Mouse (Mus musculus): ENCODE results near the gene Bbs2. TPM values are rescaled to one million over a fixed set of nuclear protein-coding genes. Genes with fewer than 3 reads are reported as not detected.
"Not testable (repeated sequence)": the region's sequence is repeated elsewhere in the genome, so short reads cannot be mapped to it uniquely, and the experiment has no call there.

Bbs2 gene
- polyA plus RNA-seq, 1 experiment from 2014 or later = 8.7 TPM

DNA sequence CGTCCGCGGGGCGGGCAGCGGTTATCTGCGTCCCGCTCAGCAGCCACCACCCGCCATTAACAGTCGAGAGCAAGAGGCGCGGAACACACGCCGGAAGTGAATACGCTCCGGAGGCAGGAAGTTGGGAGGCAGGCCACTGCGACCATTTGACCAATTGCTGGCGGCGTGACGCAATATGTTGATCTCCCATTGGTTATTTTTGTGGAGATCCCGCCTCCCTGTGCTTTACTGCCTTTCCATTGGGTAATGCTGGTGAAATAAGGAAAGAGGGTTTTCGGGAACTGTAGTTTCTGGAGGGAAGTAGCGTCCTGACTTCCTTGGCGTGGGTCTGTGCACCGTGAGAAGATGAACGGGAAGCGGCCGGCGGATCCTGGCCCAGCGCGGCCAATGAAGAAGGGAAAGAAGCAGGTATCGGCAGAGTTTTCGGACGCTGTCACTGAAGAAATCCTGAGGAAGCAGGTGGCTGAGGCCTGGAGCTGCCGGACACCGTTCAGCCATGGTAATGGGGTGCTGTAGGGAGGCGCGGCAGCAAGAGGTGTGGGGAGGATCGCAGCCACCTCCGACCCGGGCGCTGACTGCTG lies 61.7 kb downstream of the Bbs2 start, which contains the start of the genes Nudt21 and Ogfod1:
TSS of gene Nudt21 (minus strand) at position 88 of the 581 bp plus-strand sequence.
TSS of gene Ogfod1 (plus strand) at position 255 of the 581 bp plus-strand sequence.
- H3K9me3 ChIP-seq (ENCODE audit: control insufficient read depth, low read length) = no peaks in the 10 kb centered on the region
- DNase-seq (ENCODE audit: low spot score) (peak; percentile 89), ATAC-seq (replicated peaks; ENCODE audit: low FRiP score) (peak; percentile 97)
- peaks cover 27% of the 10 kb centered on the region for H3K4me1 ChIP-seq (replicated peaks; ENCODE audit: control insufficient read depth, insufficient read depth, low read length)
- H3K27me3 ChIP-seq (replicated peaks; ENCODE audit: control insufficient read depth, insufficient read depth, low read length) = no peaks in the 10 kb centered on the region
- H3K27ac ChIP-seq (ENCODE audit: low read depth, low read length) = peak within 1 kb of the TSS; percentile 74
- peak within 1 kb of the TSS; percentile 87 for H3K4me2 ChIP-seq
- H3K4me3 ChIP-seq (ENCODE audit: low read depth, low read length) = peak within 1 kb of the TSS; percentile 74
- peak within 1 kb of the TSS; percentile 70 for H3K9ac ChIP-seq (ENCODE audit: low read depth, low read length)
- WGBS = under 1% methylated on average over 41 of the region's 41 CpGs
- H3K36me3 ChIP-seq (ENCODE audit: control insufficient read depth, insufficient read depth, low read length) = no peaks in the 10 kb centered on the region

DNA sequence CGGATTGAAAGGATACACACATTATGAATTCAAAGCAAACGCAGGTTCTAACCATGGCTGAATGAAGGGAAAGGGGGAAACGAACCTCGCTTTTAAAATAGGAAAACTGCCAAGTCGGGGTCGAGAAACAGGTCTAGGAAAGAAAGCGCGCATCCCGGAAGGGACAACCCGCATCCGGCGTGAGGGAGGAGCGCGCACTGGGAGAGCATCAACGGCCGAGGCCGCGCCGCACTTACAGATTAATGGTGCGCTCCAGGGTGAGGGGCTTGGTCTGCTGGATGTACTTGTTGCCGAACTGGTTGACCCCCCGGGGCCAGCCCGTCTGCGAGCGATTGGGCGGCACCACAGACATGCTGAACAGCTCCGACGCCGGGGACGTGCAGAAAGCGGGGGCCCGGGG lies 62.2 kb downstream of the Bbs2 start:
- not testable (repeated sequence) for H3K9me3 ChIP-seq (ENCODE audit: control insufficient read depth, low read length); H3K27me3 ChIP-seq (replicated peaks; ENCODE audit: control insufficient read depth, insufficient read depth, low read length); H3K36me3 ChIP-seq (ENCODE audit: control insufficient read depth, insufficient read depth, low read length)
- DNase-seq (ENCODE audit: low spot score) (peak; percentile 81), ATAC-seq (replicated peaks; ENCODE audit: low FRiP score) (peak; percentile 86)
- Histone ChIP-seq H3K4me2 (peak overlapping the region; percentile 77), H3K9ac (ENCODE audit: low read depth, low read length) (peak overlapping the region; percentile 70), H3K4me3 (ENCODE audit: low read depth, low read length) (peak overlapping the region; percentile 74), H3K27ac (ENCODE audit: low read depth, low read length) (peak overlapping the region; percentile 74), H3K4me1 (replicated peaks; ENCODE audit: control insufficient read depth, insufficient read depth, low read length) (peaks cover 27% of the 10 kb centered on the region)
- under 1% methylated on average over 22 of the region's 32 CpGs for WGBS

DNA sequence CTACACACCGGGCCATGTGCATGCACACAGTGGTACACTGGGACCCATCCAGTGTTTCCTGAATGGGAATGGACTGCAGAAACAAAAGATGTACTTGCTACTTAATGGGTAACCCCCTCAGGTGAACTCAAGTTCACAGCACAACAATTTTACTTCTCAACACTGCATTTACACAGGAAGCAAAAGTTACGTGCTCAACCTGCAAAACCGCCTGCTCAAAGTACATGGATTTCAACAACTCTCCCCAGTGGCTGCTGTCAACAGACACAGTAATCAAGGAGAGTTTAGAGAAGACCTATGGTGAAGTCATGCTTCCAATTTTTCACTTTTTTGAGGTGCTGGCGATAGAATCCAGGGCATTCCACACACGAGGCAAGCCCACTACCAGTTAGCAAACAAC lies 63.5 kb downstream of the Bbs2 start:
- Histone ChIP-seq H3K27me3 (replicated peaks; ENCODE audit: control insufficient read depth, insufficient read depth, low read length) (no peaks in the 10 kb centered on the region), H3K4me3 (ENCODE audit: low read depth, low read length) (peak overlapping the region; percentile 74), H3K4me1 (replicated peaks; ENCODE audit: control insufficient read depth, insufficient read depth, low read length) (peaks cover 27% of the 10 kb centered on the region), H3K4me2 (peak overlapping the region; percentile 77), H3K9me3 (ENCODE audit: control insufficient read depth, low read length) (no peaks in the 10 kb centered on the region), H3K36me3 (ENCODE audit: control insufficient read depth, insufficient read depth, low read length) (peaks cover 5% of the 10 kb centered on the region; the same call in 1 of the 2 replicates), H3K27ac (ENCODE audit: low read depth, low read length) (no peak overlapping the region), H3K9ac (ENCODE audit: low read depth, low read length) (peak overlapping the region; percentile 56)
- DNase-seq (ENCODE audit: low spot score) = no peak
- WGBS = 62% methylated on average over 5 of the region's 5 CpGs
- no peak for ATAC-seq (replicated peaks; ENCODE audit: low FRiP score)

DNA sequence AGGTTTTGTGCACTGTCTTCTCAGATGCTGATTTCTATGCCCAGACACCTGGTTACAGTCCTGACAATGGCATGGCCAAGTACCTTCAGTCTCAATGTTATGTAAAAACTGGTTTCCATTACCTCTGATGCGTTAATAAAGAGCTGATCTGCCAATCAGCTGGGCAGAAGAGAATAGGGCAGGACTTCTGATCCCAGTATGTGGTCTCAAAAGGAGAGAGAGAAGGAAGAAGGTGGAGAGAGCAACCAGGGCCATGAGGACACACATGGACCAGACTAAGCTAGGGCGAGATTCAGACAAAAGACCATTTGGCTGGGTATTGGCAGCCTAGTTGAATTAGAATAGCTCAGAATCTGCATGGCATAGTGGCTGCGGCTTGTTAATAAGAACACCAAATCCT lies 65.1 kb downstream of the Bbs2 start:
- Histone ChIP-seq H3K4me1 (replicated peaks; ENCODE audit: control insufficient read depth, insufficient read depth, low read length) (peaks cover 27% of the 10 kb centered on the region), H3K9me3 (ENCODE audit: control insufficient read depth, low read length) (no peaks in the 10 kb centered on the region), H3K36me3 (ENCODE audit: control insufficient read depth, insufficient read depth, low read length) (peaks cover 13% of the 10 kb centered on the region; the same call in 1 of the 2 replicates), H3K4me2 (no peak overlapping the region), H3K4me3 (ENCODE audit: low read depth, low read length) (no peak overlapping the region), H3K9ac (ENCODE audit: low read depth, low read length) (no peak overlapping the region), H3K27me3 (replicated peaks; ENCODE audit: control insufficient read depth, insufficient read depth, low read length) (no peaks in the 10 kb centered on the region), H3K27ac (ENCODE audit: low read depth, low read length) (no peak overlapping the region)
- DNase-seq (ENCODE audit: low spot score) (no peak), ATAC-seq (replicated peaks; ENCODE audit: low FRiP score) (no peak)
- 90% methylated on average over 3 of the region's 3 CpGs for WGBS

DNA sequence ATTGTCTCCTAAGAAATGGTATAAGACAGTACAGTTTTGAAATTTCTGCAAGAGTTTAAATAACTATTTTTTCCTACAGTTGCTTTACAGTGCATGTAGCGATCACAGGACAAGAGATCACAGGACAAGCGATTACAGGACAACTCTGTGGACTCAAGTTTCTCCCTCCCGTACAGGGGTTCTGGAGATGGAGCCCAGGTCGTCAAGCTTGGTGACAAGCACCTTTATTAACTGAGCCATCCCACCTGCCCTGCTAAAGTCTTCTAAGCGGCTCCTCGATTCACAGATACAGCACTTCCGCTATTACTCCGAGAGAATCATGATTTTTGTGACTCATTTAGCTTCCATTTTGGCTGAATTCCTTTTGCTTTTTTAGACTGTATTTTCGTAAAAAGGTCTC lies 69.0 kb downstream of the Bbs2 start:
- H3K27me3 ChIP-seq (replicated peaks; ENCODE audit: control insufficient read depth, insufficient read depth, low read length) = no peaks in the 10 kb centered on the region
- H3K4me1 ChIP-seq (replicated peaks; ENCODE audit: control insufficient read depth, insufficient read depth, low read length) = peaks cover 18% of the 10 kb centered on the region
- DNase-seq (ENCODE audit: low spot score) = no peak
- no peak overlapping the region for H3K9ac ChIP-seq (ENCODE audit: low read depth, low read length)
- no peak for ATAC-seq (replicated peaks; ENCODE audit: low FRiP score)
- H3K4me2 ChIP-seq = no peak overlapping the region
- no peak overlapping the region for H3K27ac ChIP-seq (ENCODE audit: low read depth, low read length)
- peaks cover 31% of the 10 kb centered on the region; the same call in 1 of the 2 replicates for H3K36me3 ChIP-seq (ENCODE audit: control insufficient read depth, insufficient read depth, low read length)
- H3K9me3 ChIP-seq (ENCODE audit: control insufficient read depth, low read length) = no peaks in the 10 kb centered on the region
- H3K4me3 ChIP-seq (ENCODE audit: low read depth, low read length) = no peak overlapping the region
- 94% methylated on average over 9 of the region's 9 CpGs for WGBS

DNA sequence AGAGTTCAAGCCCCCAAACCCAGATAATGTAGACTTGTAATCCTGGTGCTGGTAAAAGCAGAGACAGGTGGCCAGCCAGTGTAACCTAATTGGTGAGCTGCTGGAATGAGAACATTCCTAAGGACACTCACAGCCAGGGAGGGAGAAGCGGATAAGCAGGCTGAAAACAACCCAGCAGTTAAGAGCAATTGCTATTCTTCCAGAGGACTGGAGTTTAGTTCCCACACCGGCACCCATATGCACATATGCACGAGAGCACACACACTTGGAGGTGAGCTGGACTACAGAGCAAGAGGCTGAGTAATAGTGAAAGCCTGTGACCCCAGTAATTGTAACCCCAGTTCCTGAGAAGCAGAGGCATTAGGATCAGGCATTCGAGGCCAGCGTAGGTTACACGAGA lies 74.8 kb downstream of the Bbs2 start:
- Histone ChIP-seq H3K27ac (ENCODE audit: low read depth, low read length) (no peak overlapping the region), H3K27me3 (replicated peaks; ENCODE audit: control insufficient read depth, insufficient read depth, low read length) (no peaks in the 10 kb centered on the region), H3K9me3 (ENCODE audit: control insufficient read depth, low read length) (no peaks in the 10 kb centered on the region), H3K4me3 (ENCODE audit: low read depth, low read length) (no peak overlapping the region), H3K4me1 (replicated peaks; ENCODE audit: control insufficient read depth, insufficient read depth, low read length) (no peaks in the 10 kb centered on the region), H3K36me3 (ENCODE audit: control insufficient read depth, insufficient read depth, low read length) (peaks cover 47% of the 10 kb centered on the region), H3K9ac (ENCODE audit: low read depth, low read length) (no peak overlapping the region), H3K4me2 (no peak overlapping the region)
- ATAC-seq (replicated peaks; ENCODE audit: low FRiP score) (no peak), DNase-seq (ENCODE audit: low spot score) (no peak)
- WGBS = 94% methylated on average over 6 of the region's 6 CpGs

Other genes with a start within 250 kb of the Bbs2 start
- gene Amfr, start 86.1 kb downstream of the Bbs2 start, polyA plus RNA-seq (2014; fragmentation: Nextera tagmentation; extraction: Ambion mirVana) = 72.4 and 79.8 TPM in 2 replicates
- gene Nudt21, start 61.9 kb downstream of the Bbs2 start, polyA plus RNA-seq (2014; fragmentation: Nextera tagmentation; extraction: Ambion mirVana) = 156 and 158 TPM in 2 replicates
- 12.2 and 13.2 TPM in 2 replicates for gene Ogfod1, start 61.7 kb downstream of the Bbs2 start, polyA plus RNA-seq (2014; fragmentation: Nextera tagmentation; extraction: Ambion mirVana)
- gene Mt4, start 38.3 kb upstream of the Bbs2 start, polyA plus RNA-seq (2014; fragmentation: Nextera tagmentation; extraction: Ambion mirVana) = not detected in 2 replicates
- gene Mt3, start 53.7 kb upstream of the Bbs2 start, polyA plus RNA-seq (2014; fragmentation: Nextera tagmentation; extraction: Ambion mirVana) = 0.64 and 0.95 TPM in 2 replicates
- gene Mt2, start 73.7 kb upstream of the Bbs2 start, polyA plus RNA-seq (2014; fragmentation: Nextera tagmentation; extraction: Ambion mirVana) = 785 and 795 TPM in 2 replicates
- 2,440 and 2,461 TPM in 2 replicates for gene Mt1, start 80.2 kb upstream of the Bbs2 start, polyA plus RNA-seq (2014; fragmentation: Nextera tagmentation; extraction: Ambion mirVana)
- gene Nup93, start 115.6 kb upstream of the Bbs2 start, polyA plus RNA-seq (2014; fragmentation: Nextera tagmentation; extraction: Ambion mirVana) = 106 and 124 TPM in 2 replicates
- gene Slc12a3, start 230.3 kb upstream of the Bbs2 start, polyA plus RNA-seq (2014; fragmentation: Nextera tagmentation; extraction: Ambion mirVana) = not detected in 2 replicates

All from liver, embryonic 11.5 days (tissue).